Mouse (Mus musculus): Measurements from ENCODE around the gene Gm9733.

GRCm38 (mm10) chr3:15275899-15276526 lies 56.1 kb downstream of the Gm9733 start:
- TF ChIP-seq POLR2A (IDR thresholded peaks at IDR 0.05; ENCODE audit: borderline replicate concordance, extremely low read depth, low read depth, low read length) (no peak), CTCF (IDR thresholded peaks at IDR 0.05; ENCODE audit: insufficient read depth, low read length) (no peak)

Data from lung, adult 2 months (tissue).